Mouse (Mus musculus): Measurements from ENCODE around the gene Chd1. TPM values are rescaled to one million over a fixed set of nuclear protein-coding genes. Genes with fewer than 3 reads are reported as not detected.

Gene Chd1
- total and polyA plus RNA-seq, 2 experiments from 2014 or later: 9.7 to 15.3 TPM

- TF ChIP-seq CTCF (IDR thresholded peaks at IDR 0.05; ENCODE audit: low read depth) (no peak), EP300 (IDR thresholded peaks at IDR 0.05; ENCODE audit: low read depth) (no peak)
- DNase-seq (ENCODE audit: low spot score) (no peak), ATAC-seq (ENCODE audit: insufficient read depth, low read depth) (no peak)
- Histone ChIP-seq H3K9me3 (replicated peaks; ENCODE audit: control insufficient read depth, low read length) (no peaks in the 10 kb centered on the region), H3K4me1 (ENCODE audit: control insufficient read depth, insufficient read depth) (peaks cover 8% of the 10 kb centered on the region), H3K27ac (ENCODE audit: low read depth) (peak overlapping the region; percentile 96), H3K4me3 (ENCODE audit: low read depth, low read length) (peak overlapping the region; percentile 89), H3K36me3 (replicated peaks; ENCODE audit: control insufficient read depth, insufficient read depth, low read length) (peaks cover 9% of the 10 kb centered on the region; the same call in 1 of the 2 replicates), H3K27me3 (ENCODE audit: control insufficient read depth, insufficient read depth, low read length) (no peaks in the 10 kb centered on the region), H3K9ac (replicated peaks; ENCODE audit: low read depth, low read length) (peak overlapping the region; percentile 83), H3K4me2 (ENCODE audit: low read depth, low read length) (peak overlapping the region; percentile 64)
- WGBS: 4% methylated on average over 12 of the region's 12 CpGs
Observed at GRCm38 (mm10) chr17:15704158-15704474, 651 bp upstream of the Chd1 start.

DNA sequence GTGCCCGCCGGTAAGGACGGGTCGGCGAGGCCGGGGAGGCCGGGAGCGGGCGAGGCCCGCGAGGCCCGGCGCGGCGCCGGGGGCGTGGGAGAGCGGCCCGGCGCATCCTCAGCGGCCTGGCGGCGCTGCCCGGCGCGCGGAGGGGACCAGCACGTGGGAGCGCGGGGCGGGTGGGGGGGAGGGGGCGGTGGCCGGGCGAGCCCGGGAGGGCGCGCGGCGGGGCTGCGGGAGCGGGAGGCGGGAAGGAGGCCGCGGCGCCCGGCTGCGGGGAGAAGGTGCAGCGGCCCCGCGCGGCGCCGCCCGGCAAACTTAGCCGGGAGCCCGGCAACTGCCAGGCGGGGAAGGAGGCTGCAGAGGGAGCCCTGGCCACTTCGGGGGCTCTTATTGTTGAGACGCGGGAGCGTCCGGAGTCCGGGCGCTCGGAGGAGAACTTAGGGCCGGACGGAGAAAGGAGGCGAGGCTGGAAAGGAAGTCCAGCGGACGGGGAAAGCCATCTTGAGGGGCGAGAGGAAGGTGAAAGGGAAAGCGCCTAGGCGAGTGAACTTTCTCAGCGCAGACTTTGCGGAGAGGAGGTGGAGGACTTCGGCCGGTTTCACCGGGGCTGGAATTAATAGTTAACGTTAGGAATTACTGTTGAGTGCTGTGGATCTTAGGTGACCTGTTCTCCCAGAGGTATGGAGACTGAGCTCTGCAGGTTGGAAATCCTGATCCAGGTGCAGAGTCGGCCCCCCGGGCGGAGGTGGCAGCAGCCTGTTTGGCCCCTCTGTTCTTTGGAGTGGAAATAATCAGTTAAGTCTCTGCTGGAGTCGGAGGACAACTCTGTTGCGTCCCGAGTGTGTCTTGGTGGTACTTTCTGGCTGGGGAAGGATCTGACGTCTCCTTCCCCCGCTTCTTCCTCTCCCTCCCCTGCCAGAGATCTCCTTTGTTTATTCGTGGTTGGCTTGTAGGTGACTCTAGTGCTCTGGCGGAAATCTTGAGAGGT is 827 bp downstream of the Chd1 start:
- Histone ChIP-seq H3K27me3 (ENCODE audit: control insufficient read depth, insufficient read depth, low read length) (no peaks in the 10 kb centered on the region), H3K4me2 (ENCODE audit: low read depth, low read length) (peak overlapping the region; percentile 75), H3K9ac (replicated peaks; ENCODE audit: low read depth, low read length) (peak overlapping the region; percentile 83), H3K36me3 (replicated peaks; ENCODE audit: control insufficient read depth, insufficient read depth, low read length) (peaks cover 17% of the 10 kb centered on the region; the same call in 1 of the 2 replicates), H3K4me1 (ENCODE audit: control insufficient read depth, insufficient read depth) (peaks cover 8% of the 10 kb centered on the region), H3K4me3 (ENCODE audit: low read depth, low read length) (peak overlapping the region; percentile 89), H3K27ac (ENCODE audit: low read depth) (peak overlapping the region; percentile 96), H3K9me3 (replicated peaks; ENCODE audit: control insufficient read depth, low read length) (no peaks in the 10 kb centered on the region)
- ATAC-seq (ENCODE audit: insufficient read depth, low read depth): peak; percentile 61
- peak; percentile 62 for DNase-seq (ENCODE audit: low spot score)
- TF ChIP-seq CTCF (IDR thresholded peaks at IDR 0.05; ENCODE audit: low read depth) (no peak), EP300 (IDR thresholded peaks at IDR 0.05; ENCODE audit: low read depth) (no peak)
- under 1% methylated on average over 61 of the region's 89 CpGs for WGBS

GRCm38 (mm10) chr17:15714507-15714906 is 9.7 kb downstream of the Chd1 start:
- H3K4me2 ChIP-seq (ENCODE audit: low read depth, low read length): no peak overlapping the region
- H3K9ac ChIP-seq (replicated peaks; ENCODE audit: low read depth, low read length): no peak overlapping the region
- DNase-seq (ENCODE audit: low spot score): no peak
- peaks cover 17% of the 10 kb centered on the region; the same call in 1 of the 2 replicates for H3K36me3 ChIP-seq (replicated peaks; ENCODE audit: control insufficient read depth, insufficient read depth, low read length)
- H3K4me3 ChIP-seq (ENCODE audit: low read depth, low read length): no peak overlapping the region
- H3K27ac ChIP-seq (ENCODE audit: low read depth): no peak overlapping the region
- TF ChIP-seq CTCF (IDR thresholded peaks at IDR 0.05; ENCODE audit: low read depth): no peak
- no peaks in the 10 kb centered on the region for H3K4me1 ChIP-seq (ENCODE audit: control insufficient read depth, insufficient read depth)
- H3K9me3 ChIP-seq (replicated peaks; ENCODE audit: control insufficient read depth, low read length): no peaks in the 10 kb centered on the region
- ATAC-seq (ENCODE audit: insufficient read depth, low read depth): no peak
- no peaks in the 10 kb centered on the region for H3K27me3 ChIP-seq (ENCODE audit: control insufficient read depth, insufficient read depth, low read length)
- 79% methylated on average over 4 of the region's 4 CpGs for whole genome bisulfite sequencing

GRCm38 (mm10) chr17:15715013-15715902 is 10.5 kb downstream of the Chd1 start:
- Histone ChIP-seq H3K9me3 (replicated peaks; ENCODE audit: control insufficient read depth, low read length) (no peaks in the 10 kb centered on the region), H3K4me1 (ENCODE audit: control insufficient read depth, insufficient read depth) (no peaks in the 10 kb centered on the region), H3K4me2 (ENCODE audit: low read depth, low read length) (no peak overlapping the region), H3K27ac (ENCODE audit: low read depth) (no peak overlapping the region), H3K27me3 (ENCODE audit: control insufficient read depth, insufficient read depth, low read length) (no peaks in the 10 kb centered on the region), H3K9ac (replicated peaks; ENCODE audit: low read depth, low read length) (no peak overlapping the region), H3K4me3 (ENCODE audit: low read depth, low read length) (no peak overlapping the region), H3K36me3 (replicated peaks; ENCODE audit: control insufficient read depth, insufficient read depth, low read length) (peaks cover 11% of the 10 kb centered on the region; the same call in 1 of the 2 replicates)
- 53% methylated on average over 3 of the region's 3 CpGs for WGBS
- ATAC-seq (ENCODE audit: insufficient read depth, low read depth) (peak; percentile 74), DNase-seq (ENCODE audit: low spot score) (no peak)
- TF ChIP-seq EP300 (IDR thresholded peaks at IDR 0.05; ENCODE audit: low read depth) (no peak), CTCF (IDR thresholded peaks at IDR 0.05; ENCODE audit: low read depth) (peak; percentile 54)

GRCm38 (mm10) chr17:15715940-15716339 is 11.2 kb downstream of the Chd1 start:
- ATAC-seq (ENCODE audit: insufficient read depth, low read depth) (no peak), DNase-seq (ENCODE audit: low spot score) (no peak)
- Histone ChIP-seq H3K4me2 (ENCODE audit: low read depth, low read length) (no peak overlapping the region), H3K36me3 (replicated peaks; ENCODE audit: control insufficient read depth, insufficient read depth, low read length) (peaks cover 8% of the 10 kb centered on the region; the same call in 1 of the 2 replicates), H3K4me1 (ENCODE audit: control insufficient read depth, insufficient read depth) (no peaks in the 10 kb centered on the region), H3K27ac (ENCODE audit: low read depth) (no peak overlapping the region), H3K9ac (replicated peaks; ENCODE audit: low read depth, low read length) (no peak overlapping the region), H3K27me3 (ENCODE audit: control insufficient read depth, insufficient read depth, low read length) (no peaks in the 10 kb centered on the region), H3K9me3 (replicated peaks; ENCODE audit: control insufficient read depth, low read length) (no peaks in the 10 kb centered on the region), H3K4me3 (ENCODE audit: low read depth, low read length) (no peak overlapping the region)
- WGBS: 89% methylated on average over 3 of the region's 3 CpGs
- TF ChIP-seq EP300 (IDR thresholded peaks at IDR 0.05; ENCODE audit: low read depth): no peak
- no peak for TF ChIP-seq CTCF (IDR thresholded peaks at IDR 0.05; ENCODE audit: low read depth)
